Mouse (Mus musculus): Measurements from ENCODE around the gene Mob3b.
A peak's percentile ranks its signal among the peaks of the same experiment; 100 is the strongest.

GRCm38 (mm10) chr4:35156149-35156611 lies 1.1 kb downstream of the Mob3b start:
- 0 out of 2 replicates have a peak, but pooled peaks have one; percentile 18 for TF ChIP-seq CTCF (IDR thresholded peaks at IDR 0.05; ENCODE audit: borderline replicate concordance, control insufficient read depth, extremely low read depth, insufficient read depth, low read length, poor library complexity)
- peak; percentile 14; the same call in 1 of the 2 replicates for TF ChIP-seq POLR2A (IDR thresholded peaks at IDR 0.05; ENCODE audit: control insufficient read depth, extremely low read depth, insufficient read depth, low read length, poor library complexity)
